Mouse (Mus musculus): Measurements from ENCODE around the gene Mrpl37.

DNA sequence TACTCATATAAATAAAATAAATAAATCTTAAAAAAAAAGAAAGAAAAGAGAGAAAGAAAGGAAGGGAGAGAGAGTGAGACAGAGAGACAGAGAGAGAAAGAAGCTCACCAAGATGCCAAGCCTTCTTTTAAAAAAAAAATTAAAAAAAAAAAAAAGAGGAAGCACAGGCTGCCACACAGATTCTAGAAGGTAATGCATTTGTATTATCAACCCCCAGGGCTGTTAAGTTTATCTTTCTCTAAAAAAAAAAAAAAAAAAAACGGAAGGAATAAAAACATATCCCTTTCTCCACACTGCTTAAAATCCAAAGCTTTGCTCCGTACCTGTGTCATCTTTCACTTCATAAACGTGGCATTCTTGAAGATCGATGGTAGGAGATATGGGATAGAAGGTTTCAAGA lies 5.1 kb downstream of the Mrpl37 start:
- no peak for TF ChIP-seq GATA1 (IDR thresholded peaks at IDR 0.05; ENCODE audit: low read length)
- TF ChIP-seq TAL1 (IDR thresholded peaks at IDR 0.05; ENCODE audit: low read length), result no peak

Data from erythroblast, embryonic 14.5 days (primary cell).